Mouse (Mus musculus): ENCODE data around the gene Fam214a. TPM values are rescaled to one million over a fixed set of nuclear protein-coding genes. Genes with fewer than 3 reads are reported as not detected.
A peak's percentile ranks its signal among the peaks of the same experiment; 100 is the strongest.

Fam214a gene
- polyA plus RNA-seq, 1 experiment from 2014 or later: 6.4 TPM

DNA sequence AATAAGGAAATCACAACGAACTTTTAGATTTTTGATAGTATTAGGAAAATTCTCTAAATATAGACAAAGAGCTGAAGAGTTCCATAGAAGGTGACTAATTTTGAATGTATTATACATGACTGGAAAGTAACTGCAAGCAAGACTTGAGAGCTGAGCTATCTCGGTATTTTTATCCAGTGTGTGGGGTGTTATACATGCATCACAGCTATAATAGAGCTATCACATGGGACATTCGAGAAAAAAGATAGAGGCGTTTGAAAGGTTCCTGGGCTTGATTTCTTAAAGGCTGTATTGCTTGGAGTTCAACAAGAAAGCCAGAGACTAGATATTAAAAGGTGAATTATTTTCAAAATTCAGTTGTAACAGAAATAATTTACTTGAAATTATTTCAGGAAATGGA, 99.2 kb downstream of the Fam214a start:
- WGBS (ENCODE audit: insufficient replicate concordance): 82% methylated on average over 4 of the region's 4 CpGs
- H3K4me1 ChIP-seq (ENCODE audit: insufficient read depth): no peaks in the 10 kb centered on the region
- no peak overlapping the region for H3K4me3 ChIP-seq (ENCODE audit: low read depth, low read length)
- no peak for TF ChIP-seq EP300 (IDR thresholded peaks at IDR 0.05; ENCODE audit: low read depth)
- no peak for TF ChIP-seq CTCF (IDR thresholded peaks at IDR 0.05; ENCODE audit: low read depth)
- ATAC-seq (no peak), DNase-seq (no peak)
- no peak overlapping the region for H3K27ac ChIP-seq (ENCODE audit: low read depth)
- H3K9ac ChIP-seq (replicated peaks): no peak overlapping the region
- H3K27me3 ChIP-seq (ENCODE audit: insufficient read depth, low read length): no peaks in the 10 kb centered on the region
- peaks cover 16% of the 10 kb centered on the region for H3K36me3 ChIP-seq (replicated peaks; ENCODE audit: insufficient read depth, low read length)
- no peaks in the 10 kb centered on the region for H3K9me3 ChIP-seq (ENCODE audit: low read length)
- H3K4me2 ChIP-seq (ENCODE audit: low read depth, low read length): no peak overlapping the region

DNA sequence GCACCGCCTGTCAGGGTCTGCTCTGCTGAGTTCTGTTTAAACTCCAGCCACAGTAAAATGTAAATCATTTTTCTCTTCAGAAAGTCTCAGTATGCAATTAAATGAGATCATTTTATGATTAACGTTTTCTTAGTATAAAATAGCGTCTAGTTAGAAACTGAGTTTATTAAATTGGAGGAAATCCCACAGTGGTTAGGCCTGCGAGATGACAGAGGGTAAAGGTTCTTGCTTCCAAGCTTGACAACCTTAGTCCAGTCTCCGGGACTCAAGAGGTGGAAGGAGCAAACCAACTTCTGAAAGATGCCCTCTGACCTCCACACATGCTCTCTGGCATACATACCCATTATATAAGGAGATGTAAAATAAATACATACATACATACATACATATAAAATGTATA, 102.4 kb downstream of the Fam214a start:
- Histone ChIP-seq H3K36me3 (replicated peaks; ENCODE audit: insufficient read depth, low read length) (peaks cover 32% of the 10 kb centered on the region), H3K27ac (ENCODE audit: low read depth) (no peak overlapping the region), H3K27me3 (ENCODE audit: insufficient read depth, low read length) (no peaks in the 10 kb centered on the region), H3K9ac (replicated peaks) (no peak overlapping the region), H3K4me1 (ENCODE audit: insufficient read depth) (no peaks in the 10 kb centered on the region), H3K4me2 (ENCODE audit: low read depth, low read length) (no peak overlapping the region), H3K9me3 (ENCODE audit: low read length) (no peaks in the 10 kb centered on the region), H3K4me3 (ENCODE audit: low read depth, low read length) (no peak overlapping the region)
- ATAC-seq (no peak), DNase-seq (no peak)
- TF ChIP-seq EP300 (IDR thresholded peaks at IDR 0.05; ENCODE audit: low read depth): no peak
- TF ChIP-seq CTCF (IDR thresholded peaks at IDR 0.05; ENCODE audit: low read depth): no peak
- WGBS (ENCODE audit: insufficient replicate concordance): 88% methylated on average over 5 of the region's 5 CpGs

DNA sequence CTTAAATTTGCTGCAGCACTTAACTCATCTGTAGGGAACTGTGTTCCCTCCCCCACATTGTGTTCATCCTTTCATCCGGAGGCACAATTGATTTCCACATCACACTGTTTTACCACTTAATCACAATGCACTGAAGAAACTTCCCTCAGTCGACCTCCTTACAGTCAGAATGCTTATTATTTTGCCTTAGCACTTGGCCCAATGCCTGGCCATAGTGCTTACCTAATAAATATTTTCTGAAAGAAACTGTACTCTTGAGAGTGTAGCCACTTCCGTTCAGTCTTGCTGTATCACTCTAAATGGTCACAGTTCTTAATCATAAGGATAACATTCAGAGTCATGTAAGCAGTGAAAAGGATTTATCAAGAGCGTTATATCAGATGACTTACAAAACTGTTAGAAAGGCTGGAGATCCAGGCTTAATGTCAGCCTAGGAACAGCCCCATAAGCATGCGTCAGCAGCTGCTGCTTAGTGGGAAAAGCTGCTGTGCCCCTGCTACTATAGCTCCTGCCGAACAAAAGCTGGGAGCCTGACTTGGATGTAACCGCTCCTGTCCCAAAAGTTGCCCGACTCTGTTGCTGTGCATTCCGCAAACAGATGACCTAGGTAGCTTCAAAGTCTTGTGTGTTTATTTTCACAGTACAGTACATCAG, 112.1 kb downstream of the Fam214a start:
- H3K9me3 ChIP-seq (ENCODE audit: low read length): no peaks in the 10 kb centered on the region
- H3K27me3 ChIP-seq (ENCODE audit: insufficient read depth, low read length): peaks cover under 1% of the 10 kb centered on the region; the same call in 1 of the 2 replicates
- H3K9ac ChIP-seq (replicated peaks): no peak overlapping the region
- no peak overlapping the region for H3K27ac ChIP-seq (ENCODE audit: low read depth)
- no peaks in the 10 kb centered on the region for H3K36me3 ChIP-seq (replicated peaks; ENCODE audit: insufficient read depth, low read length)
- no peak overlapping the region for H3K4me3 ChIP-seq (ENCODE audit: low read depth, low read length)
- H3K4me2 ChIP-seq (ENCODE audit: low read depth, low read length): no peak overlapping the region
- ATAC-seq: no peak
- TF ChIP-seq EP300 (IDR thresholded peaks at IDR 0.05; ENCODE audit: low read depth): no peak
- TF ChIP-seq CTCF (IDR thresholded peaks at IDR 0.05; ENCODE audit: low read depth): no peak
- H3K4me1 ChIP-seq (ENCODE audit: insufficient read depth): no peaks in the 10 kb centered on the region
- WGBS (ENCODE audit: insufficient replicate concordance): 73% methylated on average over 9 of the region's 9 CpGs
- no peak for DNase-seq

DNA sequence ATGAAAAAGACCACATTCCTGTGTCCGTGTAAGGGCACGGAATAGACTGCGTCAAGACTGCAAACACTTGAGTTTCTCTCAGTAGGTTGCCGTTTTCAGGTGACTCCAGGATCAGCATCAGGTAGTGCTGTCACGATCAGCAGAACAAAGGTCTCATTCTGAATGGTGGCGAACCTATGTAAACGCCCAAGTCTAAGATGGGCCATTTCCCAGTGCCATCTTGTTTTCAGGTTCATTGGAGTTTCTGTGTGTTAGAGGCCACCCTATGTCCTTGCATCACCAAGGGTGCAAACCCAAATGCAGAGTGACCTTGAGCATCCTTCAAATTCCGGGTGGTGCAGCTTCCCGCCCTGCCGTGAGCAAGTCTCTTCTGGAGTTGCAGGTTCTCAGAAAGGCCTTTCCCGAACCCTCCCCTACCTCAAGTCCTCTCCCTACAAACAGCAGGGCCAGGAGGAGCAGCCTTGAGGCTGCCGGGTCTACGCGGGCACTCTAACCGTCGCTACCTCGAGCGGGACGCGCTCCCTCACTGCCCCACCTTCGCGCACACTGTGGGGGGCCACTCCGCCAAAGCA, 117.9 kb downstream of the Fam214a start, which contains the start of gene Myo5a:
Myo5a (plus strand) TSS at position 559 of the 572 bp plus-strand sequence.
- H3K9me3 ChIP-seq (ENCODE audit: low read length): no peaks in the 10 kb centered on the region
- ATAC-seq (no peak), DNase-seq (no peak)
- 22% methylated on average over 23 of the region's 23 CpGs for WGBS (ENCODE audit: insufficient replicate concordance)
- peak within 1 kb of the TSS; percentile 53 for H3K4me3 ChIP-seq (ENCODE audit: low read depth, low read length)
- peak within 1 kb of the TSS; percentile 63 for H3K27ac ChIP-seq (ENCODE audit: low read depth)
- H3K36me3 ChIP-seq (replicated peaks; ENCODE audit: insufficient read depth, low read length): no peaks in the 10 kb centered on the region
- peaks cover 18% of the 10 kb centered on the region for H3K27me3 ChIP-seq (ENCODE audit: insufficient read depth, low read length)
- peak within 1 kb of the TSS; percentile 82 for H3K4me2 ChIP-seq (ENCODE audit: low read depth, low read length)
- TF ChIP-seq EP300 (IDR thresholded peaks at IDR 0.05; ENCODE audit: low read depth) (no peak), CTCF (IDR thresholded peaks at IDR 0.05; ENCODE audit: low read depth) (no peak)
- H3K4me1 ChIP-seq (ENCODE audit: insufficient read depth): peaks cover 10% of the 10 kb centered on the region
- peak within 1 kb of the TSS; percentile 51 for H3K9ac ChIP-seq (replicated peaks)

DNA sequence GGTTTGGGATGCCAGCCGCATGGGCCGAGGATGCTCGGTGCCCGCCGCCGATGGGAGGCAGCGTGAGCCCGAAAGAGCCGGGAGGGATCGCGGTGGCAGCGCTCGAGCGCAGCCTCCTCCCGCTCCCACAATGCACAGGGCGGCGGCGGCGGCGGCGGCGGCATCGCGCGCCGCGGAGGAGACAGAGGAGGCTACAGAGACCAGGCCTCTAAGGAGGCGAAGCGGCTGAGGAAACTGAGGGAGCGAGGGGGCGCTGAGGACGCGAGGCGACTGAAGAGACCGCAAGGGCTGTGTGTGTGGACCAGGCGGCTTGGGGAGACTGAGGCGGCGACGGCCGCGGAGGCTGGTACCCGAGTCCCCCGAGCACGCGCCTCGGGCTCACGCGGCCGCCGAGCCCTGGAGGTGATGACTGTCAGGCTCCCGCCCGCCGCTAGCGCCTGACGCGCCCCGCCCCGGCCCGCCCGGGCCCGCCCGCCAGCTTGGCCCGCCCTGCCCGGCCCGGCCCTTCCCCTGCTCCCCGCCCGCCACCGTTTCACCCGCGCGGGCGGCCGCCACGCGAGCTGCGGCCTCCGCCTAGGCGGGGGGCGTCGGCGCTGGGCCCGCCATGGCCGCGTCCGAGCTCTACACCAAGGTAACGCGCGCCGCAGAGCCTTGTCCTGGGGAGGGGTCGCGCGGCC, 118.5 kb downstream of the Fam214a start:
- peaks cover 18% of the 10 kb centered on the region for H3K27me3 ChIP-seq (ENCODE audit: insufficient read depth, low read length)
- H3K36me3 ChIP-seq (replicated peaks; ENCODE audit: insufficient read depth, low read length): no peaks in the 10 kb centered on the region
- H3K9ac ChIP-seq (replicated peaks): peak overlapping the region; percentile 51
- H3K4me3 ChIP-seq (ENCODE audit: low read depth, low read length): peak overlapping the region; percentile 53
- peak; percentile 96 for ATAC-seq
- TF ChIP-seq EP300 (IDR thresholded peaks at IDR 0.05; ENCODE audit: low read depth) (no peak), CTCF (IDR thresholded peaks at IDR 0.05; ENCODE audit: low read depth) (no peak)
- peaks cover 10% of the 10 kb centered on the region for H3K4me1 ChIP-seq (ENCODE audit: insufficient read depth)
- 1% methylated on average over 37 of the region's 92 CpGs for WGBS (ENCODE audit: insufficient replicate concordance)
- H3K9me3 ChIP-seq (ENCODE audit: low read length): no peaks in the 10 kb centered on the region
- peak overlapping the region; percentile 63 for H3K27ac ChIP-seq (ENCODE audit: low read depth)
- peak overlapping the region; percentile 82 for H3K4me2 ChIP-seq (ENCODE audit: low read depth, low read length)
- peak; percentile 80 for DNase-seq

DNA sequence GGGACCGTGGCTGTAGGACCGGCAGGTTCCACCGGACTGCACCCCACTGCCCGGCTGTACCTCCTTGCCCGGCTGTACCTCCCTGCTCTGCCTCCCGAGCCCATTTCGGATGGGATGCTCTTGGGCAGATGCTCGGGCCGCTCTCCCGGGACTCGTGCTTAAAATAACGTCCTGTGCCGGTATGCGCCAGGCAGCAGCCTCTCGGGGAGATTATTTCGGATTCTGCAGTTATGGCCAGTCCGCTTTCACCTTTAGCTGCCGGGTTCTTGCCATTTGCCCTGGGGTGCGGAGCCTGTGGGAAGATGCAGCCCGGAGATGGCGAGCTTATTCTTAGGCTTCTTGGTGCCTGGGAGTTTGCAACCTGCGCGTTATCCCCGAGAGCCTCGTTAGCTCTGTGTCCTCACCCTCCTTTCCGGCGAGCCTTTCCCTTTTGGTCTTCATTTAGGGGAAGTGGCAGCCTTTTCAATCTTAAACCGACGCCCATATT, 119.1 kb downstream of the Fam214a start:
- peak; percentile 4; the same call in 1 of the 2 replicates for ATAC-seq
- peak overlapping the region; percentile 53 for H3K4me3 ChIP-seq (ENCODE audit: low read depth, low read length)
- peak overlapping the region; percentile 44 for H3K27ac ChIP-seq (ENCODE audit: low read depth)
- H3K9ac ChIP-seq (replicated peaks): peak overlapping the region; percentile 51
- H3K27me3 ChIP-seq (ENCODE audit: insufficient read depth, low read length): peaks cover 18% of the 10 kb centered on the region
- H3K4me2 ChIP-seq (ENCODE audit: low read depth, low read length): peak overlapping the region; percentile 82
- no peaks in the 10 kb centered on the region for H3K36me3 ChIP-seq (replicated peaks; ENCODE audit: insufficient read depth, low read length)
- peak; percentile 30 for DNase-seq
- H3K4me1 ChIP-seq (ENCODE audit: insufficient read depth): peaks cover 10% of the 10 kb centered on the region
- WGBS (ENCODE audit: insufficient replicate concordance): 1% methylated on average over 28 of the region's 29 CpGs
- no peaks in the 10 kb centered on the region for H3K9me3 ChIP-seq (ENCODE audit: low read length)
- TF ChIP-seq EP300 (IDR thresholded peaks at IDR 0.05; ENCODE audit: low read depth) (no peak), CTCF (IDR thresholded peaks at IDR 0.05; ENCODE audit: low read depth) (no peak)
